Mouse (Mus musculus) right cerebral cortex, adult 2 months (tissue): ENCODE measurements around the gene Tpo.

Source experiments
- DNase-seq, 2 experiments: peaks; one replicate each; pipeline ENCODE4 v3.0.0; 2021 to 2022; ENCODE audit warnings: low spot score in 2 of 2

The Tpo gene

GRCm38 (mm10) chr12:30077056-30077455 is 55.4 kb downstream of the Tpo start:
- no peak for DNase-seq

- DNase-seq = no peak
These were observed 56.1 kb downstream of the Tpo start for GRCm38 (mm10) chr12:30076316-30076715.

- DNase-seq = no peak
These were observed 63.1 kb downstream of the Tpo start for GRCm38 (mm10) chr12:30069321-30069720.

- no peak for DNase-seq
These were observed 64.6 kb downstream of the Tpo start for GRCm38 (mm10) chr12:30067806-30068205.

GRCm38 (mm10) chr12:30062118-30062505 is 70.3 kb downstream of the Tpo start:
- no peak for DNase-seq

GRCm38 (mm10) chr12:30061503-30062117 is 70.8 kb downstream of the Tpo start:
- DNase-seq = no peak

GRCm38 (mm10) chr12:30058044-30058443 is 74.4 kb downstream of the Tpo start:
- DNase-seq = no peak

- no peak for DNase-seq
These were observed 77.5 kb downstream of the Tpo start for GRCm38 (mm10) chr12:30054761-30055540.

- DNase-seq = peak; percentile 73 to 76
These were observed 82.2 kb downstream of the Tpo start for GRCm38 (mm10) chr12:30050235-30050634.

GRCm38 (mm10) chr12:30049818-30050217 is 82.6 kb downstream of the Tpo start:
- peak in 1 of 2 experiments; percentile 19 for DNase-seq

GRCm38 (mm10) chr12:30048848-30049247 is 83.6 kb downstream of the Tpo start:
- no peak for DNase-seq

- peak; percentile 52 to 54 for DNase-seq
These were observed 92.3 kb downstream of the Tpo start for GRCm38 (mm10) chr12:30040150-30040549.

- DNase-seq = peak; percentile 48 to 67
These were observed 92.9 kb downstream of the Tpo start for GRCm38 (mm10) chr12:30039565-30039964.

GRCm38 (mm10) chr12:30036569-30037055 is 95.8 kb downstream of the Tpo start:
- DNase-seq = no peak

- DNase-seq = no peak
These were observed 96.4 kb downstream of the Tpo start for GRCm38 (mm10) chr12:30035841-30036568.

- DNase-seq = no peak
These were observed 97.0 kb downstream of the Tpo start for GRCm38 (mm10) chr12:30035406-30035805.

- no peak for DNase-seq
These were observed 97.7 kb downstream of the Tpo start for GRCm38 (mm10) chr12:30034681-30035080.

GRCm38 (mm10) chr12:30030571-30030970 is 101.9 kb downstream of the Tpo start:
- DNase-seq = no peak

- DNase-seq = no peak
These were observed 103.3 kb downstream of the Tpo start for GRCm38 (mm10) chr12:30029111-30029510.

GRCm38 (mm10) chr12:30027721-30028340 is 104.6 kb downstream of the Tpo start:
- DNase-seq = no peak

- DNase-seq = no peak
These were observed 108.1 kb downstream of the Tpo start for GRCm38 (mm10) chr12:30024264-30024825.

- no peak for DNase-seq
These were observed 108.9 kb downstream of the Tpo start for GRCm38 (mm10) chr12:30023491-30023890.
